Mouse (Mus musculus) midbrain, embryonic 16.5 days (tissue): ENCODE data around the gene Lrrc40. TPM values are rescaled to one million over a fixed set of nuclear protein-coding genes. Genes with fewer than 3 reads are reported as not detected.
"Not testable (repeated sequence)": the region's sequence is repeated elsewhere in the genome, so short reads cannot be mapped to it uniquely, and the experiment has no call there.

Experiments
- ATAC-seq: fragments of 200-750 bp; cut with Nextera tagmentation; 2 replicates; pipeline ENCODE4 v1.8.0; 2017; ENCODE audit warnings: moderate TSS enrichment
- H3K27ac ChIP-seq: fragments of 300-500 bp; sonication (generic); 2 replicates; pipeline ENCODE4 v1.5.1; 2014; ENCODE audit warnings: mild to moderate bottlenecking, low read length, mixed read lengths
- H3K27me3 ChIP-seq: fragments of 300-500 bp; sonication (generic); 2 replicates; pipeline ENCODE4 v1.6.1; 2014; ENCODE audit warnings: low read depth, low read length, mixed read lengths; ENCODE audit not compliant: control insufficient read depth, insufficient read depth
- H3K36me3 ChIP-seq: fragments of 300-500 bp; sonication (generic); 2 replicates; pipeline ENCODE4 v1.6.1; 2014; ENCODE audit warnings: mild to moderate bottlenecking, low read length, moderate library complexity, mixed read lengths; ENCODE audit not compliant: control insufficient read depth, insufficient read depth
- H3K4me1 ChIP-seq: fragments of 300-500 bp; sonication (generic); 2 replicates; pipeline ENCODE4 v1.6.1; 2014; ENCODE audit warnings: mild to moderate bottlenecking, low read length, mixed read lengths; ENCODE audit not compliant: control insufficient read depth, insufficient read depth
- H3K4me2 ChIP-seq: fragments of 300-500 bp; sonication (generic); 2 replicates; pipeline ENCODE4 v1.6.1; 2014; ENCODE audit warnings: mild to moderate bottlenecking, low read length, mixed read lengths
- H3K4me3 ChIP-seq: fragments of 300-500 bp; sonication (generic); 2 replicates; pipeline ENCODE4 v1.5.1; 2014; ENCODE audit warnings: low read depth, mild to moderate bottlenecking, low read length, moderate library complexity, mixed read lengths
- H3K9ac ChIP-seq: fragments of 300-500 bp; sonication (generic); 2 replicates; pipeline ENCODE4 v1.6.1; 2014; ENCODE audit warnings: low read depth, low read length, mixed read lengths
- H3K9me3 ChIP-seq: fragments of 300-500 bp; sonication (generic); replicated peaks from 2 replicates; pipeline ENCODE4 v1.6.1; 2014; ENCODE audit warnings: mild to moderate bottlenecking, low read length, mixed read lengths; ENCODE audit not compliant: control insufficient read depth, poor library complexity, severe bottlenecking
- WGBS: fragments of 180-500 bp; shearing (Covaris S2); extraction: QIAGEN DNeasy Blood & Tissue Kit; methylation state at CpG from one replicate; pipeline ENCODE4 v1.1.7; 2014; 5-methylcytosine and 5-hydroxymethylcytosine counted together
- polyA plus RNA-seq: library from polyadenylated mRNA; unstranded; fragments of >200 nt; fragmentation: Nextera tagmentation; extraction: Ambion mirVana; gene quantifications from 2 replicates; pipeline ENCODE4 v1.2.1, GENCODE M21; 2015

The Lrrc40 gene
- polyA plus RNA-seq, 1 experiment from 2014 or later = 58.4 TPM

GRCm38 (mm10) chr3:158076685-158077379 is 40.4 kb downstream of the Lrrc40 start:
- H3K36me3 ChIP-seq = no peaks in the 10 kb centered on the region
- H3K4me2 ChIP-seq = no peak overlapping the region
- no peaks in the 10 kb centered on the region for H3K27me3 ChIP-seq
- H3K9me3 ChIP-seq = no peaks in the 10 kb centered on the region
- no peaks in the 10 kb centered on the region for H3K4me1 ChIP-seq
- no peak for ATAC-seq
- no peak overlapping the region for H3K4me3 ChIP-seq
- H3K9ac ChIP-seq = no peak overlapping the region
- no peak overlapping the region for H3K27ac ChIP-seq
- 39% methylated on average over 4 of the region's 4 CpGs for WGBS

DNA sequence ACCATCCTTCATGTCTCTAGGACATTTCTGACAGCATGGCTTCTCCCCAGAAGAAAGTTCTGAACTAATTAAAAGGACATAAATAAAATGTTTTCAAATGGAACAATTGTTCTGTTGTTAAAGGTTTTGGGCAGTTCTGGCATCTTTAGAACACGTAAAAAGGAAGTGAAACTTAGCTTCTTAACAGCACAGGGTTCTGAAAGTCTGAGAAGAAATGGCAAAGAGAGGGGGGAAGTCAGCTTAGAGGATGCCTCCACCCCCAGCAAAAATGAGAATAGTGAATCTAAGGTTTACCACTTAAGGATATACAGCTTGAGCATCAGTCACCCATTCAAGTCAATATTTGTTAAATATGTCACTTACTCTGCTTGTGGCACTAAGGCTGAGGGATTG is 40.9 kb downstream of the Lrrc40 start:
- H3K36me3 ChIP-seq = no peaks in the 10 kb centered on the region
- H3K4me1 ChIP-seq = no peaks in the 10 kb centered on the region
- H3K4me2 ChIP-seq = no peak overlapping the region
- H3K9ac ChIP-seq = no peak overlapping the region
- ATAC-seq = no peak
- WGBS = 55% methylated on average over 1 of the region's 1 CpGs
- no peaks in the 10 kb centered on the region for H3K27me3 ChIP-seq
- H3K9me3 ChIP-seq = no peaks in the 10 kb centered on the region
- no peak overlapping the region for H3K27ac ChIP-seq
- no peak overlapping the region for H3K4me3 ChIP-seq

DNA sequence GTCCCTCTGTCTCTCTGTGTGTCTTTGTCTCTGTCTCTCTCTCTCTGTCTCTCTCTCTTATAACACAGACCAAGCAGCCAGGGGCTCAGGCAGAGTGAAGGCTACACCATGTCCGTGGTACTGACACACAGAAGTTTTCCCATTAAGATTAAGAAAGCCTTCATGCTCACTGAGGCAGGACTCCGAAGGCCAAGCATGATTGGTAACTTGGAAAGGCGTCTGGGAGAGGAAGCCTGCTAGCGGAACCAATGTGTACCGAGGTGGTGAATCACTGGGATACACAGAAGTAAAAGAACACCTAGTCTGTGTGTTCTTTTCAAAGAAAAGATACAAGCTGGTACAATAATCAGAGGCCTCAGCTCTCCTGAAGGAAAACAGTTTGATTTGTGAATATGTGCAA is 41.4 kb downstream of the Lrrc40 start:
- no peaks in the 10 kb centered on the region for H3K9me3 ChIP-seq
- WGBS = 68% methylated on average over 5 of the region's 5 CpGs

DNA sequence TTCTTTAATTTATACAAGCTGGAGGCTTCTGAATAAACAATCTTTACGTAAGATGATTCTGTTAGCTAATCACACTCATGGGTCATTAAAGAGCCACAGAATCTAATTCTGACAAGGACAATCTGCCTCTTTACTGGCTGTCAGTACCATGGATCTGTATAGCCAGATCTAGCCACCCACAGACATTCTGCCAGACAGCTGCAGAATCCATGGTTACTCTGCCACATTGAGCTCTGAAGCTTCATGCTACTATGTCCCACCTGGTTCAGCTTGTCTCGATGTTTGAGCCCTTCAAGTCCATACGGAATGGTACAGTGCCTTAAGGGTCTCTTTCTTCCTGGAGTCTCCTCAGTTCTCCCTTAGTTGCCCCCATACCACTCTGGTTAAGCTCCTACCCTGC is 55.1 kb downstream of the Lrrc40 start:
- no peaks in the 10 kb centered on the region for H3K36me3 ChIP-seq
- 90% methylated on average over 3 of the region's 3 CpGs for WGBS
- H3K27ac ChIP-seq = no peak overlapping the region
- no peak overlapping the region for H3K4me2 ChIP-seq
- H3K9ac ChIP-seq = no peak overlapping the region
- H3K27me3 ChIP-seq = no peaks in the 10 kb centered on the region
- ATAC-seq = no peak
- H3K4me3 ChIP-seq = no peak overlapping the region
- no peaks in the 10 kb centered on the region for H3K4me1 ChIP-seq
- H3K9me3 ChIP-seq = no peaks in the 10 kb centered on the region

More for the DNA sequence above, 41.4 kb downstream of the Lrrc40 start:
- H3K27me3 ChIP-seq = no peaks in the 10 kb centered on the region
- H3K4me1 ChIP-seq = no peaks in the 10 kb centered on the region
- H3K36me3 ChIP-seq = no peaks in the 10 kb centered on the region
- H3K27ac ChIP-seq = no peak overlapping the region
- no peak overlapping the region for H3K9ac ChIP-seq
- H3K4me2 ChIP-seq = no peak overlapping the region
- ATAC-seq = no peak
- H3K4me3 ChIP-seq = no peak overlapping the region

- no peaks in the 10 kb centered on the region for H3K36me3 ChIP-seq
- H3K4me3 ChIP-seq = no peak overlapping the region
- no peak overlapping the region for H3K27ac ChIP-seq
- 89% methylated on average over 4 of the region's 4 CpGs for WGBS
- no peaks in the 10 kb centered on the region for H3K9me3 ChIP-seq
- no peak overlapping the region for H3K4me2 ChIP-seq
- no peaks in the 10 kb centered on the region for H3K27me3 ChIP-seq
- H3K4me1 ChIP-seq = no peaks in the 10 kb centered on the region
- H3K9ac ChIP-seq = no peak overlapping the region
- ATAC-seq = no peak
Observed at GRCm38 (mm10) chr3:158093919-158094318, 57.5 kb downstream of the Lrrc40 start.

DNA sequence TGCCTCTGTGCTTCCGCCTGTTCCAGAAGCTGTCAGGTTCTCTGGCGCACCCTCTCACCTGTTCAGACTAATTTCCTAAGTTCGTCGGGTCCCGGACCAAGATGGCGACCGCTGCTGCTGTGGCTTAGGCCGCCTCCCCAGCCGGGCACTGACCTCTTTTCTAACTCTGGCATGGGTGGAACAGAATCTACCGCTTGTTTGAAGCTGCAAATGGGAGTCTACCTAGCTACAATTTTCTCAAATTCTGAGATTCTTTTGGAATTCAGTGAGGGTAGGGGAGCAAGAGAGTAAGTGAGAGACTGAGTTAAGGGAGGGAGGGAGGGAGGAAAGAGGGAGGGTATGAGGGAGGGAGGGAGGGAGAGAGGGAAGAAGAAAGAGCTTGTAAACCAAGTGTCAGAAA is 65.6 kb downstream of the Lrrc40 start:
- H3K9ac ChIP-seq, H3K36me3 ChIP-seq, ATAC-seq, H3K9me3 ChIP-seq, H3K27ac ChIP-seq, H3K4me3 ChIP-seq, H3K4me1 ChIP-seq, H3K4me2 ChIP-seq, H3K27me3 ChIP-seq: not testable (repeated sequence)
- 93% methylated on average over 8 of the region's 10 CpGs for WGBS

DNA sequence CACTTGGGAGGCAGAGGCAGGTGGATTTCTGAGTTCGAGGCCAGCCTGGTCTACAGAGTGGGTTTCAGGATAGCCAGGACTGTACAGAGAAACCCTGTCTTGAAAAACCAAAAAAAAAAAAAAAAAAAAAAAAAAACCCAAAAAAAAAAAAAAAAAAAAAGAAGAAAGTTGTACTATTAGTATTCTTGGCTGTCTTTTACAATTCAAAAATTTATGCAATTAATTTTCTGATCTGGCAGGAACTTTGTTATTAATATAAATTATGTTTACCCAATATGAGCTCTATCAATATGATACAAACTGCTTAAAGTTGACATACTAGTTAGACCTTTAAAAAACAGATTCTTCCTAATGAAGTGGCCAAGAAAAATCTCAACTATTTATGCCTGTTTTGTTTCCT is 66.1 kb downstream of the Lrrc40 start:
- H3K4me1 ChIP-seq, H3K4me3 ChIP-seq, ATAC-seq, H3K9me3 ChIP-seq, H3K36me3 ChIP-seq, H3K4me2 ChIP-seq, H3K9ac ChIP-seq, H3K27me3 ChIP-seq, H3K27ac ChIP-seq: not testable (repeated sequence)
- 68% methylated on average over 1 of the region's 1 CpGs for WGBS

- Histone ChIP-seq H3K4me3 (no peak overlapping the region), H3K9ac (no peak overlapping the region), H3K36me3 (peaks cover 4% of the 10 kb centered on the region; the same call in 1 of the 2 replicates), H3K4me2 (no peak overlapping the region), H3K27ac (no peak overlapping the region), H3K9me3 (no peaks in the 10 kb centered on the region), H3K27me3 (no peaks in the 10 kb centered on the region), H3K4me1 (no peaks in the 10 kb centered on the region)
- 82% methylated on average over 2 of the region's 2 CpGs for WGBS
- no peak for ATAC-seq
Observed at GRCm38 (mm10) chr3:158103467-158103866, 67.0 kb downstream of the Lrrc40 start.

DNA sequence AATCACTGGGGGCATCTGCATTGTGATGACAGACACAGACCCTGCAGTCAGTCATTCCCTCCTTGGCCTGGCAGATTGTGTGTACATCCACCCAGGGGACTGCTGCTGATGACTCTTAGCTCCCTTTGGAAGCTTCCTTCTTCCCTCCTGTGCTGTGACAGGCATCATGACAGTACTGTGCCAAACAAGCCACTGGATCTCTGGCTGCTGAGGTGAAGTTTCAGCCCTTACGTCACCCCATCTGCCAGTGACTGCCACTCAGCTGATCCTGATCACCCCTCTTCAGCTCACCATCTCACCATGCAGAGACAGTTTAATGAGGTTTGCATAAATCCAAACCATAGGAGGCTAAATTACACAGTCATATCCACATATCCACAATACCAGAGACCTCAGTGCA is 68.8 kb downstream of the Lrrc40 start:
- no peak overlapping the region for H3K4me2 ChIP-seq
- no peak overlapping the region for H3K9ac ChIP-seq
- ATAC-seq = no peak
- WGBS = 84% methylated on average over 1 of the region's 1 CpGs
- H3K36me3 ChIP-seq = peaks cover 4% of the 10 kb centered on the region; the same call in 1 of the 2 replicates
- no peak overlapping the region for H3K4me3 ChIP-seq
- no peaks in the 10 kb centered on the region for H3K27me3 ChIP-seq
- H3K27ac ChIP-seq = no peak overlapping the region
- no peaks in the 10 kb centered on the region for H3K4me1 ChIP-seq
- no peaks in the 10 kb centered on the region for H3K9me3 ChIP-seq
